Mouse (Mus musculus): Measurements from ENCODE around the gene Klk4. TPM values are rescaled to one million over a fixed set of nuclear protein-coding genes. Genes with fewer than 3 reads are reported as not detected.

Klk4 gene
- polyA plus RNA-seq (2015; fragmentation: Nextera tagmentation; extraction: Ambion mirVana), result not detected in 2 replicates

DNA sequence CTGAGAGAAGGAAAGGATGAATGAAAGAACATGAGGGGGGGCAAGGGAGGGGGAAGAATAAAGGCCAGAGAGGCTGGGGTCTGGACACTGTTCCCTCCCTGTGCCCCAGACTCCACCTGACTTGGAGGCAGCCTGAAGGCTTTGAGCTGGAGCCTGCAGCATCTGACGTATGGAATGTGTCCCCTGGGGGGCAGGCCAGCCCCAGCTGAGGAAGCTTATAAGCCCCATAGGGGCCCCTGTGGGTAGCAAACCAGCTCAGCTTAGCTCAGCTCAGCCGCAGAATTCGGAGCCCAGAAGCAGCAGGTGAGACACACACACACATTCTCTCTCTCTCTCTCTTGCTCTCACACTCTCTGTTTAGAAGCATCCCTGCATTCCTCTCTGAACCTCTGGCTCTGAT is at the start of gene Klk4:
Gene Klk4 (plus strand): TSS at position 249 of the 400 bp plus-strand sequence.
- ATAC-seq, result 0 out of 2 replicates have a peak, but pooled peaks have one; percentile 25
- no peak within 1 kb of the TSS for H3K4me3 ChIP-seq (replicated peaks)
- no peak within 1 kb of the TSS for H3K9ac ChIP-seq (replicated peaks)
- 0 out of 2 replicates have a peak, but pooled peaks cover 7% of the 10 kb centered on the region for H3K4me1 ChIP-seq (replicated peaks)
- WGBS, result 3% methylated on average over 3 of the region's 3 CpGs
- H3K27ac ChIP-seq, result no peak within 1 kb of the TSS
- H3K27me3 ChIP-seq, result peaks cover 3% of the 10 kb centered on the region; the same call in 1 of the 2 replicates
- no peaks in the 10 kb centered on the region for H3K36me3 ChIP-seq
- peaks cover 4% of the 10 kb centered on the region; the same call in 1 of the 2 replicates for H3K9me3 ChIP-seq
- H3K4me2 ChIP-seq (replicated peaks), result no peak within 1 kb of the TSS

DNA sequence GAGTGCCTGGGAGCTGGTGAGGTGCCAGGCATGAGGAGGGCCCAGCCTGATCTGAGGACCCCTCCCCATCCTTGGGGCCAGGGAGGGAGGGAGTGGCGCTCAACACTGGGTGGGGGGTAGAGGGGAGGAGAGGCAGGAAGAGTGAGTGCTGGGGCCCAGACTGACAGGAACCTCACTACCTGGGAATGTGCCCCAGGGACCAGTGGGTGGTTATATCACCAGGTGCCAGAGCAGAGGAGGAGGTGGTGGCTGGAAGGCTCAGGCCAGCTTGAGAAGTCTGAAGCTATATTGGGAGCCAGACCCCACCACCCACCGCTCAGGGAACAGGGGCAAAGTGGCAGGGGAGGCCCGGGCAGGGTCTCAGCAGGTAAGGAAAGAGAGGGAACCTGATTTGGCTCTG is 39.3 kb upstream of the Klk4 start, which contains the start of gene Klk5:
Gene Klk5 (plus strand): TSS at position 271 of the 400 bp plus-strand sequence.
- H3K4me1 ChIP-seq (replicated peaks), result no peaks in the 10 kb centered on the region
- H3K9me3 ChIP-seq, result no peaks in the 10 kb centered on the region
- no peak within 1 kb of the TSS for H3K27ac ChIP-seq
- H3K27me3 ChIP-seq, result no peaks in the 10 kb centered on the region
- WGBS, result 60% methylated on average over 3 of the region's 3 CpGs
- H3K36me3 ChIP-seq, result no peaks in the 10 kb centered on the region
- H3K9ac ChIP-seq (replicated peaks), result no peak within 1 kb of the TSS
- no peak for ATAC-seq
- no peak within 1 kb of the TSS for H3K4me3 ChIP-seq (replicated peaks)
- no peak within 1 kb of the TSS for H3K4me2 ChIP-seq (replicated peaks)

DNA sequence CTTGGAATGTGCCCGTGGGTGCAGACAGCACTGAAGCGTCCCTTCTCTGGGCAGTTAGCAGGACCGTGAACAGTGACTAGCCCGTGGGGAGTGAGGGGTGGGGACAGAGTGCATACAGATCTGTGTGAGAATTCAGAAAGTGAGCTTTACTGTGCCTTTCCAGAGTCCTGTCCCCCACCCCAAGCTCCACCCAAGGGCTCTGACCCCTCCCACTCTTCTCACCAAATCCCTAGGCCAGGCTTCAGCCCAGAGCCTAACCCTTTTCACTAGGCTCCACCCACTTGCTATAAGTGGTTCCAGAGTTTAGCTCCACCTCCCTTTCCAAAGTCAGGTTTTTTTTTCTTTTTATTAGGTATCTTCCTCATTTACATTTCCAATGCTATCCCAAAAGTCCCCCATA is 37.2 kb upstream of the Klk4 start:
- Histone ChIP-seq H3K4me1 (replicated peaks) (no peaks in the 10 kb centered on the region), H3K27ac (no peak overlapping the region), H3K36me3 (no peaks in the 10 kb centered on the region), H3K4me2 (replicated peaks) (no peak overlapping the region), H3K9me3 (no peaks in the 10 kb centered on the region), H3K9ac (replicated peaks) (no peak overlapping the region), H3K27me3 (no peaks in the 10 kb centered on the region), H3K4me3 (replicated peaks) (no peak overlapping the region)
- 97% methylated on average over 4 of the region's 4 CpGs for WGBS
- no peak for ATAC-seq

DNA sequence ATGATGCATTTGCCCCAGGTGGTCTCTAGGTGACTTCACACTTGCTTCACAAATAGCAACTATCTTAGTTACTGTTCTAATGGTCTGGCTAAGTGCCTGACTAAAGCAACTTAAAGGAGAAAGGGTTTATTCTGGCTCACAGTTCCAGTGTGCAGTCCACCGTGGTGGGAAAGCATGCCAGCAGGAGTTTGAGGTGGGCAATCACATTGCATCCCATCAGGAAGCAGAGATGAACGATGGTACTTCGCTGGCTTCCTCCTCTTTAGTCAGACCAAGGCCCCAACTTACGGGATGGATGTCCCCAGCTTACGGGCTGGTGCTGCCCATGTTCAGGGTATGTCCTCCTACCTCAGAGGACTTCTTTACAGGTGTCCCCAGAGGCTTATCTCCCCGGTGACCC is 29.3 kb upstream of the Klk4 start:
- Histone ChIP-seq H3K4me1 (replicated peaks) (no peaks in the 10 kb centered on the region), H3K4me2 (replicated peaks) (no peak overlapping the region), H3K36me3 (no peaks in the 10 kb centered on the region), H3K9ac (replicated peaks) (no peak overlapping the region), H3K4me3 (replicated peaks) (no peak overlapping the region), H3K27ac (no peak overlapping the region), H3K9me3 (no peaks in the 10 kb centered on the region), H3K27me3 (no peaks in the 10 kb centered on the region)
- no peak for ATAC-seq
- WGBS, result 93% methylated on average over 6 of the region's 6 CpGs

DNA sequence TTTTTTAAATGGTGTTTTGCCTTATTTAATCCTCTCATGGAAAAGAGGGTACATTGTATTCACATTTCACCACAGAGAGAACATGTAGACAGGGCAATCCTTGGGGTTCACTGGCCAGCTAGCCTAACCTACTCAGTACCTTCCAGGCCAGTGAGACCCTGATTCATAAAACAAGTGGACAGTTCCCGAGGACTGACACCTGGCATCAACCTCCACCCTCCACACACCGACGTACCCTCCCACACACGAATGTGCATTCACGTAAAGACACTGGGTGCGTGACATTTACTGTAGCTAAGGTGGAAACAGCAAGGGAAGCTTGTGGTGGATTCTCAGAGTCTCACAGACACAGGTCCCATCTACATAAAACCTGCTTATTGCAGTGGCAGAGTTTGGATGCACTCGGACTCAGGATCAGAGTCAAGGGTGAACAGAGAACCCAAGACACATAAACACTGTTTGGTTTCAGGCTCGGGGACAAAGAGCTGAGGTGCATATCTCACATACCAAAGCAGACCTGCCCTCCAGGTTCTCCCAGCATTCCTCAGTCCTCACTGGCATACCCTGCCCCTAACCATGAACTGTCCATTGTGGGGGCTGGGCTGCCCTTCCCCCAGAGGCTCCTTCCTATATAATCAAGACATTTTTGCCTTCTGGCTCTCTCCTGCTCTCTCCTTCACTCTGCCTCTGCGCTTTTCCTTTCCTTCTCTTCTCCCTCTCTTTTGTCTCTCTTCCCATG is 26.1 kb upstream of the Klk4 start:
- H3K9me3 ChIP-seq, result no peaks in the 10 kb centered on the region
- no peak overlapping the region for H3K9ac ChIP-seq (replicated peaks)
- H3K27me3 ChIP-seq, result no peaks in the 10 kb centered on the region
- H3K4me3 ChIP-seq (replicated peaks), result no peak overlapping the region
- H3K27ac ChIP-seq, result no peak overlapping the region
- WGBS, result 88% methylated on average over 9 of the region's 9 CpGs
- H3K36me3 ChIP-seq, result no peaks in the 10 kb centered on the region
- ATAC-seq, result no peak
- H3K4me2 ChIP-seq (replicated peaks), result no peak overlapping the region
- no peaks in the 10 kb centered on the region for H3K4me1 ChIP-seq (replicated peaks)

DNA sequence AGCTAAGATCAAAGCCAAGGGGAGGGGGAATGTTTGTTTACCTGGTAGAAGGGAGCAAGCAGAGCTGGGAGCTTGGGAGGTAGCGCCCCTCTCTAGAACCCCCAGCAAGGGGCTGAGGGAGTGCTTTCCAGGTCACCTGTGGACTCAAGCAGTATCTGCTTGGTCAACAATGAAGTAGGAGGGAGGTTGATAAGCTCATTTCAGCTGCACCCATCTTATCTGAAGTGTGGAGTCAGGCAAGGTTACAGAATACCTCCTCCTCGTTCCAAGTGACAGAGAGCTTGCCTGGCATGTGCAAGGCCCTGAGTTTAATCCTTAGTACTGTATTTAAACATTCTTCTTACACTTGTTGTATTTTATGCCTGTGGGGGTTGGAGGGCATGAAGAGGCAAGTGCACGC is 25.3 kb upstream of the Klk4 start:
- ATAC-seq, result no peak
- Histone ChIP-seq H3K27me3 (no peaks in the 10 kb centered on the region), H3K36me3 (no peaks in the 10 kb centered on the region), H3K4me2 (replicated peaks) (no peak overlapping the region), H3K27ac (no peak overlapping the region), H3K9me3 (no peaks in the 10 kb centered on the region), H3K4me3 (replicated peaks) (no peak overlapping the region), H3K4me1 (replicated peaks) (0 out of 2 replicates have a peak, but pooled peaks cover 2% of the 10 kb centered on the region), H3K9ac (replicated peaks) (no peak overlapping the region)
- 76% methylated on average over 3 of the region's 3 CpGs for WGBS

DNA sequence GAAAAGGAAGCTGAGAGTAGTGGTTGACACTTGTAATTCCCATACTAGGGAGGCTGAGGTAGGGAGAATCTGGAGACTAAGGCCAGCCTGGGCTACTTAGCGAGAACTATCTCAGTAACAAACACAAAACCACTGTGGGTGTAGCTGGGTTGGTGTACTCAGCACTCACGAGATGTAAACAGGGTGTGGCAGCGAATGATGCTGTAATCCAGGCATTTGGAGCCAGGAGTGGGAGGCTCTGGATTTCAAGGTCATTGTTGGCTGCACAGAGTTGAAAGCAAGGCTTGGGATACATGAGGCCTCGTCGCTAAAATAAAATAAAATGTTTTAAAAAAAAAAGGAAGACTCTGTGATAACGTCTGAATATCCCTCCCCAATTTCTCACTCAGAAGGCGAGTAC is 24.7 kb upstream of the Klk4 start:
- Histone ChIP-seq H3K36me3 (no peaks in the 10 kb centered on the region), H3K4me2 (replicated peaks) (no peak overlapping the region), H3K27ac (no peak overlapping the region), H3K27me3 (no peaks in the 10 kb centered on the region), H3K4me3 (replicated peaks) (no peak overlapping the region), H3K9me3 (no peaks in the 10 kb centered on the region), H3K4me1 (replicated peaks) (0 out of 2 replicates have a peak, but pooled peaks cover 2% of the 10 kb centered on the region), H3K9ac (replicated peaks) (no peak overlapping the region)
- no peak for ATAC-seq
- 89% methylated on average over 7 of the region's 7 CpGs for WGBS

DNA sequence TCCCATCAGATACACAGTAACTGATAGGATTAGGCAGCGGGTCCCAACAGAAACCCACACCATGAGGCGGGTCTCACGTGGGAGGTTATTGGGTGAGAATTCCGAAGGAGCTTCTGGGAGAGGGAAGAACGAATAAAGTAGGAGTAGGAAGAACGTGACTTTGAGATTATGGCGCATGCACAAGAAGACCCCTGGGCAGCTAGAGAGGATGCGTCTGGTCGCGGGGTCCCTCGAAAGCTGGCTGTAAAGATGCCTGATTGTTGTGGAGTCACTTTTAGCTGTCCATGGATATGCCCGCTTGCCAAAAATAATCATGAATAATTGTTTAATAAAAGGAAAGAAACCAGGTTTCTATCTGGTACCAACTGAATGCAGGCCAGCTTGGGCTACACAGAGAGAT is 23.5 kb upstream of the Klk4 start:
- no peak for ATAC-seq
- Histone ChIP-seq H3K36me3 (no peaks in the 10 kb centered on the region), H3K4me3 (replicated peaks) (no peak overlapping the region), H3K4me2 (replicated peaks) (no peak overlapping the region), H3K9ac (replicated peaks) (no peak overlapping the region), H3K9me3 (no peaks in the 10 kb centered on the region), H3K27me3 (no peaks in the 10 kb centered on the region), H3K4me1 (replicated peaks) (0 out of 2 replicates have a peak, but pooled peaks cover 2% of the 10 kb centered on the region), H3K27ac (no peak overlapping the region)
- 91% methylated on average over 12 of the region's 12 CpGs for WGBS

DNA sequence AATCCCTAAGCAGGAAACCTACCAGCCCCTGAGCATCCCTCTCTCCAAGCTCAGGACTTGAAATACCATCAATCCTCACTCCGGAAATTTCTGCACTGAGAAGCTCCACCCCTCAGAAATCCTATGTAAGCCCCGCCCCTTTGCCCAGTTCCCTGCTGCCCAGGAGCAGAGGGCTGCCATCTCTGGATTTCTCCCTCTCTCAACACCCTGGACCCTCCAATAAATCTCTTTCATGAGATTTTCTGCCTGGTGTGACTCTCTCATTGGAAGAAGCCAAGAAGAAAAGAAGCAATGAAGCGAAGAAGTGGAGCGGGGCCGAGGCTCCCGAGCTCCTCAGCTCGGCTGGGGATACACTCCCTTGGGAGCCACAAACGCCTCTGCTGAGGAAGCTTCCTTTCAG is 20.5 kb upstream of the Klk4 start:
- H3K27me3 ChIP-seq, result no peaks in the 10 kb centered on the region
- H3K4me2 ChIP-seq (replicated peaks), result no peak overlapping the region
- H3K4me1 ChIP-seq (replicated peaks), result 0 out of 2 replicates have a peak, but pooled peaks cover 2% of the 10 kb centered on the region
- ATAC-seq, result 0 out of 2 replicates have a peak, but pooled peaks have one; percentile 6
- no peak overlapping the region for H3K27ac ChIP-seq
- no peak overlapping the region for H3K4me3 ChIP-seq (replicated peaks)
- H3K9ac ChIP-seq (replicated peaks), result no peak overlapping the region
- no peaks in the 10 kb centered on the region for H3K9me3 ChIP-seq
- WGBS, result 36% methylated on average over 8 of the region's 8 CpGs
- no peaks in the 10 kb centered on the region for H3K36me3 ChIP-seq

DNA sequence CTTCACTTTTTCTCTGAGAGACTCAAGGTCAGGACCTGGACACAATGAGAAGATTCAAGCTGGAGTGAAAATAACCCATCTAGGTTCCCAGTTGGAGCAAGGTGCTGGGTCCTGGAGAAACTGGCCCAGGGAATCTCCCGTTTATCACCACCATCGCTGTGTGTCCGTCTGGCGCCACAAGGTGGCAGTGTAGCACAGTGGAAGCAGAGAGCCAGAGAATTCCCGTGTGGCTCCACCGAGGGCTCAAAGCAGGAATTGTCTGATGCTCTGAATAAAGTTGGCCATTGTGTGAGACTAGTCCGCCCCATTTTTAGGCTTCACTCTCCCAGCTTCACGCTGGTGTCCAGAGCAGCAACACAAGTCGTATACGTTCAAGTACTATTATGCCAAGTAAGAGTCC is 7.7 kb upstream of the Klk4 start:
- no peak overlapping the region for H3K4me2 ChIP-seq (replicated peaks)
- H3K9me3 ChIP-seq, result peaks cover under 1% of the 10 kb centered on the region; the same call in 1 of the 2 replicates
- H3K4me3 ChIP-seq (replicated peaks), result no peak overlapping the region
- peak; percentile 79 for ATAC-seq
- 6% methylated on average over 10 of the region's 10 CpGs for WGBS
- no peak overlapping the region for H3K9ac ChIP-seq (replicated peaks)
- no peaks in the 10 kb centered on the region for H3K36me3 ChIP-seq
- H3K4me1 ChIP-seq (replicated peaks), result no peaks in the 10 kb centered on the region
- H3K27me3 ChIP-seq, result no peaks in the 10 kb centered on the region
- H3K27ac ChIP-seq, result no peak overlapping the region

DNA sequence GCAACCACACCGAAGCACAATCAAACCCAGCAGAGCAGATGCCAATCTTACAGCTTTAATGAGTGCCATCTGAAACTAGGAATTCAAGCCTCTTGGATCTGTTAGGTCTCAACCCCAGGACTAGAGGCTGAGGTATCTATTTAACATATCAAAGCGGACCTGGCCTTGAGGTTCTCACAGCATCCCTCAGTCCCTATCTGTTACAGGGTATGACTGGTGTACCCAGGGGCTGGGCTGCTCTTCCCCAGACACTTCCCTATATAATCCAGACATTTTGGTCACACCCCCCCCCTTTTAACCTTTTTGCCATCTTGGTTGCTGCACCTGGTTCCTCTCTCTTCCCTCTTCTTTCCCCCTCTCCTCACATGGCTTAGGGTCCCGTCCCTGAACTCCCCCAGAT is 7.3 kb upstream of the Klk4 start:
- no peak overlapping the region for H3K4me3 ChIP-seq (replicated peaks)
- no peak overlapping the region for H3K27ac ChIP-seq
- peaks cover 4% of the 10 kb centered on the region; the same call in 1 of the 2 replicates for H3K9me3 ChIP-seq
- ATAC-seq, result peak; percentile 60; the same call in 1 of the 2 replicates
- no peaks in the 10 kb centered on the region for H3K4me1 ChIP-seq (replicated peaks)
- no peak overlapping the region for H3K9ac ChIP-seq (replicated peaks)
- H3K4me2 ChIP-seq (replicated peaks), result no peak overlapping the region
- no peaks in the 10 kb centered on the region for H3K27me3 ChIP-seq
- 84% methylated on average over 3 of the region's 3 CpGs for WGBS
- no peaks in the 10 kb centered on the region for H3K36me3 ChIP-seq

DNA sequence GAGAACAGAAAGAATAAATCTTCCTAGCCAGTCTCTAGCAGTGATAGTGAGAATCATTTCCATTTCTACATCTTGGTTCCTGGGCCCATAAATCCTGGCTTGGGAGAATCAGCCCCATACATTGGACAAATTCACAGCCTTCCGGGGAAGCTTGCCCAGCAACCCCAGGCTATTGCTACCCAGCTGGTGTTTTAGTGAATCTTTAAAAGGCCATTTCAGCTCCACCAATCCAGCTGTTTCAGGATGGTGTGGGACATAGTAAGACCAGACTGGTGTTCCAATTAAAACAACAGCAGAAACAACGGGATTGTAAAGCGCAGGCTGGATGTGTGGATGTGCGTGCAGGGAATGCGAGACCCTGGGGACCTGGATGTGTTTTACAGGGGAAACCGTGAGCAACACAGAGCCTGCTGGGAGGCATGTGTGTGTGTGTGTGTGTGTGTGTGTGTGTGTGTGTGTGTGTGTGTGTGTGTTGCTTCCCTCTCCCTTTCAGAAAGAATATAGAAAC is 6.0 kb upstream of the Klk4 start:
- no peak for ATAC-seq
- Histone ChIP-seq H3K9me3 (peaks cover 4% of the 10 kb centered on the region; the same call in 1 of the 2 replicates), H3K4me3 (replicated peaks) (no peak overlapping the region), H3K27ac (no peak overlapping the region), H3K4me2 (replicated peaks) (no peak overlapping the region), H3K36me3 (no peaks in the 10 kb centered on the region), H3K4me1 (replicated peaks) (no peaks in the 10 kb centered on the region), H3K9ac (replicated peaks) (no peak overlapping the region), H3K27me3 (no peaks in the 10 kb centered on the region)
- WGBS, result 86% methylated on average over 6 of the region's 6 CpGs

Measured in midbrain, embryonic 13.5 days (tissue).